Mouse (Mus musculus): Measurements from ENCODE around the gene Ago1. TPM values are rescaled to one million over a fixed set of nuclear protein-coding genes. Genes with fewer than 3 reads are reported as not detected.
A peak's percentile ranks its signal among the peaks of the same experiment; 100 is the strongest.

Ago1 gene
- polyA plus RNA-seq, 1 experiment from 2014 or later = 5.2 TPM

DNA sequence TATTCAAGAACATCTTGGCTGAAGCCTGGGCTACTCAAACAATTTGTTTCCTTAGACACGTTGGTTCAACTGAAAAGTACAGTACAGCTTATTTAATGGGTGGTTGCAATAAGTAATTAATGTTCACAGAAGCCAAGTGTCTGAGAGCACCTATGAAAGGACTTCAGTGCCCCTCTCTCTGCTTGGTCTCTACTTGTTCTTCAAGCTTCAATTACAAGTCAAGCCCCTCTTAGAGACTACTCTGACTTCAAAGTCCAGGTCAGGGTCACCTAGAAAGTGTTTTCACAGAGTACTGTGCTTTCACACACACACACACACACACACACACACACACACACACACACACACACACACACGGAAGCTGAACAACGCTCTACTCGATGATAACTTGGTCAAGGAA, 25.0 kb upstream of the Ago1 start:
- Histone ChIP-seq H3K9me3 (no peaks in the 10 kb centered on the region), H3K27ac (no peak overlapping the region), H3K9ac (no peak overlapping the region), H3K36me3 (no peaks in the 10 kb centered on the region), H3K4me3 (replicated peaks) (no peak overlapping the region), H3K4me1 (no peaks in the 10 kb centered on the region), H3K4me2 (no peak overlapping the region), H3K27me3 (replicated peaks) (no peaks in the 10 kb centered on the region)
- ATAC-seq (ENCODE audit: insufficient read depth, low FRiP score, low read depth) = no peak
- WGBS = 78% methylated on average over 4 of the region's 4 CpGs

DNA sequence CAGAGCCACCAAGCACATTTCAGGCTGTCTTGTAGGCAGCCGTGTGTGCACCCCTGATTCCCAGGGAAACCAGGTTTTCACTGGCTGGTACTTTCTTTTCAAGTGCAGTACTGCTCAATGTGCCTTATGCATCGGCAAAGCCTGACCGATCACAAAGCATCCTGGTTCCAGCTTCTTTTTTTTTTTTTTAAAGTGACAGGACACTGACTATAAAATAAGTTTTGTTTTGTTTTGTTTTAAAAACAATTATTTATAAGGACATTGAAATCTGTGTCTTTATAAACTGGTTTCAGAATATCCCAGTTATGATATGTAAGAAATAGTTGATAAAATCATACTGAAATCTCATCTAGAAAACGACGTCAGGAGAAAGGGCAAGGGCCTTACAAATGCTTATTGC, 23.6 kb upstream of the Ago1 start:
- no peak for ATAC-seq (ENCODE audit: insufficient read depth, low FRiP score, low read depth)
- Histone ChIP-seq H3K27me3 (replicated peaks) (no peaks in the 10 kb centered on the region), H3K4me3 (replicated peaks) (no peak overlapping the region), H3K36me3 (no peaks in the 10 kb centered on the region), H3K4me2 (no peak overlapping the region), H3K9me3 (no peaks in the 10 kb centered on the region), H3K9ac (no peak overlapping the region), H3K27ac (no peak overlapping the region), H3K4me1 (no peaks in the 10 kb centered on the region)
- 63% methylated on average over 5 of the region's 5 CpGs for WGBS

DNA sequence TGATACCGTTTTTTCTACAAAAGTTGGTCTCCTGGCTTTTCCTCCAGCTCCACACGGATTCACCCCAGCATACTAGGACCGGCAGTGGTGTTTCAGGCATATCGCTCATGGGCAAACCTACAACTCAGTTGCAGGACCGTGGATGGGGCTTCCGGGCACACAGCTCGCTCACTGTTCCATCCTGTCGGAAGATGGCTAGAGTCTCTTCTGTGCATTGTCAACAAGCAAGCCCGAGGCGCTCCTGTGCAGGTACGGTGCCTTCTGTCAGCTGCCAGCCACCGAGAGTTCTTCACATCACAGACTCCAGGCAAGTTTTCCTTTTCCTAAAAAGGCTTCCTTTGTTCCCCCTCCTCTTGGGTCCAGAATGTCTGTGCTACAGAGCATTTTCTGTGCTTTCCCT, 22.3 kb upstream of the Ago1 start:
- Histone ChIP-seq H3K27ac (no peak overlapping the region), H3K9ac (no peak overlapping the region), H3K4me2 (peak overlapping the region; percentile 5; the same call in 1 of the 2 replicates), H3K9me3 (no peaks in the 10 kb centered on the region), H3K27me3 (replicated peaks) (no peaks in the 10 kb centered on the region), H3K4me3 (replicated peaks) (no peak overlapping the region), H3K4me1 (no peaks in the 10 kb centered on the region), H3K36me3 (no peaks in the 10 kb centered on the region)
- WGBS = 69% methylated on average over 12 of the region's 12 CpGs
- no peak for ATAC-seq (ENCODE audit: insufficient read depth, low FRiP score, low read depth)

DNA sequence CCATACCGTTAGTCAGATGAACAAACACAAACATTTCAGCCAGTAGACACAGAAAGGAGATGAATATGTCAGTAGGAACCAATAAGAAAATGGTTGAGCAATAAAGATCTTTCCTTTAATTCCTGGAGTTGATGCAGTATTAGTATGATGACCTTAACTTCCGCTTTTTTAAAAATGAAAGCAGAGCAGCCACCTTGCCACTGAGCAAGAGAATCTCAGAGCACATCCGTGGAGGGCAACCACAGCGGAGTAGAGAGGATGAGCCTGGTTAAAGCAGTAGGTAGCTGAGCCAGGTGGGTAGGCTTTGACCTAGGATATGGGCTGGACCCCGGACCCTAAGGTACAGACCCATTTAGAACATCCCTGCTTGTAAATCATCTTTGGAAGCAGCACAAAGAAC, 21.4 kb upstream of the Ago1 start:
- no peak overlapping the region for H3K9ac ChIP-seq
- H3K9me3 ChIP-seq = no peaks in the 10 kb centered on the region
- no peak for ATAC-seq (ENCODE audit: insufficient read depth, low FRiP score, low read depth)
- H3K4me3 ChIP-seq (replicated peaks) = no peak overlapping the region
- H3K36me3 ChIP-seq = no peaks in the 10 kb centered on the region
- H3K4me2 ChIP-seq = no peak overlapping the region
- no peaks in the 10 kb centered on the region for H3K4me1 ChIP-seq
- H3K27me3 ChIP-seq (replicated peaks) = no peaks in the 10 kb centered on the region
- no peak overlapping the region for H3K27ac ChIP-seq
- WGBS = 84% methylated on average over 5 of the region's 5 CpGs

DNA sequence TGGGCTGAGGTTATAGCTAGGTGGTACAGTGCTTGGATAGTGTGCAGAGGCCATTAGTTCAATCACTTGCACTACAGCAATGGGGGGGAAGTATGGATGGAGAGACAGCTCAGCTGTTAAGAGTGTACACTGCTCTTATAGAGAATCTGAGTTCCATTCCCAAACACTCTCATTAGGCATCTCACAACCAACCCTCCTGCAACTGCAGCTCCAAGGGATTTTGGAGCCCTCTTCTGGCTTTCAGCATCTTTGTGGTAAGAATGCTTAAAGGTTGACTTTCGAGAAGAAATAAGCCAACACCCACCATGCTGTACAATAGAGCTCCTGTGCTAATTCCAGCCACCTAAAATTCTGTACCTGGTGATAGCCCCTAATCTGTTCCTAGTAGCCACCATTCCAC, 17.8 kb upstream of the Ago1 start:
- H3K36me3 ChIP-seq = no peaks in the 10 kb centered on the region
- no peak for ATAC-seq (ENCODE audit: insufficient read depth, low FRiP score, low read depth)
- H3K9me3 ChIP-seq = no peaks in the 10 kb centered on the region
- no peak overlapping the region for H3K27ac ChIP-seq
- no peaks in the 10 kb centered on the region for H3K27me3 ChIP-seq (replicated peaks)
- no peak overlapping the region for H3K4me3 ChIP-seq (replicated peaks)
- no peak overlapping the region for H3K4me2 ChIP-seq
- no peak overlapping the region for H3K9ac ChIP-seq
- WGBS = 71% methylated on average over 1 of the region's 1 CpGs
- H3K4me1 ChIP-seq = no peaks in the 10 kb centered on the region

DNA sequence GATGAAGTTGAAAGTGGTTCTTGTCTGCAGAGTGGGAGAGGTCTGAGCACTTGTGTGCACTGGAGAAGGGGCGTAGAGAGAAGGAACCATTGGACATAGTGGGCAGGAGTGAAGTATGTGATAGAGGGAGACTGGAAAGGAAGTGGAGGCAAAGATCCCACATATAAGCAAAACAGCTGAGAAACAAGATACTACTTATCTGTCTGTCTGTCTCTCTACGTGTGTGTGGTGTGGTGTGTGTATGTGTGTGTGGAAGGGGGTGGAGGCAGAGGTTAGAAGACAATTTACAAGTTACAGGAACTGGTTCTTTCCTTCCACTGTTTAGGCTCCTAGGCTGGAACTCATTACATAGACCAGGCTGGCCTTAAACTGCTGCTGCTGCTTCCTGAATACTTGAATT, 16.7 kb upstream of the Ago1 start:
- WGBS = 74% methylated on average over 2 of the region's 2 CpGs
- no peak overlapping the region for H3K27ac ChIP-seq
- H3K4me1 ChIP-seq = no peaks in the 10 kb centered on the region
- H3K9ac ChIP-seq = no peak overlapping the region
- H3K4me2 ChIP-seq = no peak overlapping the region
- H3K4me3 ChIP-seq (replicated peaks) = no peak overlapping the region
- no peak for ATAC-seq (ENCODE audit: insufficient read depth, low FRiP score, low read depth)
- H3K27me3 ChIP-seq (replicated peaks) = no peaks in the 10 kb centered on the region
- no peaks in the 10 kb centered on the region for H3K9me3 ChIP-seq
- H3K36me3 ChIP-seq = no peaks in the 10 kb centered on the region

DNA sequence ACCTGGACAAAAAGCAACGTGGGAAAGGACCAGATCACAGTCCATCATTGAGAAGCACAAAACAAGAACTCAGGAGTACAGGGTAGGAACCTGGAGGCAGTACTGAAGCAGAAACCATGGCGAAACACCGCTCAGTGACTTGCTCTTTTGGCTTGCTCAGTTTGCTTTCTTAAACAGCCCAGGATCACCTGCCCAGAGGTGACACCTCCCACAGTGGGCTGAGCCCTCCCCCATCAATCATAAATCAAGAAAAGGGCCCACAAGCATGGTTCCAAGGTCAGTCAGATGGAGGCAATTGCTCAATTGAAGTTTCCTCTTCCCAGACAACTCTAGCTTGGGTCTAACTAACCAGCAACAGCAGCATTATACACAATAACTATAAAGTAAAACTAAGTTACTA, 15.5 kb upstream of the Ago1 start:
- no peaks in the 10 kb centered on the region for H3K4me1 ChIP-seq
- H3K9me3 ChIP-seq = no peaks in the 10 kb centered on the region
- H3K4me3 ChIP-seq (replicated peaks) = no peak overlapping the region
- no peak overlapping the region for H3K9ac ChIP-seq
- ATAC-seq (ENCODE audit: insufficient read depth, low FRiP score, low read depth) = no peak
- H3K4me2 ChIP-seq = no peak overlapping the region
- no peaks in the 10 kb centered on the region for H3K36me3 ChIP-seq
- 82% methylated on average over 3 of the region's 3 CpGs for WGBS
- no peak overlapping the region for H3K27ac ChIP-seq
- no peaks in the 10 kb centered on the region for H3K27me3 ChIP-seq (replicated peaks)

DNA sequence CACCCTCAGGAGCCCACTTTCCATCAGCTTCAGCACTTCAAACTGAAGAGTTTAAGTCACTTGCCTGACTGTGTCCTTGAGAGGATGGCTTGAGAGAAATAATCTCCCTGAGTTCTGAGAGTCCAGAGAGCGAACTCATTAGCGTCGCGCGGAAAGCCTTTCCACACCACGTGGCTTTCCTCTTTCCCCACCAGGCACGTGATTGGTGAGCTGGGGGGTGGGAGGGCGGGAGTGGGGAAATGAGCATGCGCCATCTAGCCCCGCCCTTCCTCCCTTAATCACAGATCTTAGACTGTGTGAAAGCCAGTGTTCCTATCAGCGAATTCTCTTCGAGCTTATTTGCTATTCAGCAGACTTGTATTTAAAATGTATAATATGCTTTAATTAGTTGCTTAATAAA, 14.6 kb upstream of the Ago1 start:
- no peak for ATAC-seq (ENCODE audit: insufficient read depth, low FRiP score, low read depth)

DNA sequence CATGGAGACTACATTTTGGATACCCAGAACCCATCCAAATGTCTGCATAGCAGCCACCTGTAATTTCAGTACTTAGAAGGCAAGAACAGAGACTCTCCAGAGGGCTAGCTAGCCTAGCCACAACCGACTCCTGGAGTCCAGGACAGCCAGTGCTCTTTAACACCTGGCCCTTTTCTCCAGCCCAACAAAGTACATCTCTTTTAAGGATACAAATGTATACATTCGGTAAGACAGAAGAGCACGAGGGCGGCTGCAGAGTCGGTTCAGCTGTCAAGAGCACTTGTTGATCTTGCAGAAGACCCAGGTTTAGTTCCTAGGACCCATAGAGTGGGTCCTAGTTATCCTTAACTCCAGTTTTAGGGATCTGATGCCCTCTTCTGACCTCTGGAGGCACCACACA, 13.1 kb upstream of the Ago1 start:
- ATAC-seq (ENCODE audit: insufficient read depth, low FRiP score, low read depth) = no peak
- WGBS = 77% methylated on average over 5 of the region's 5 CpGs
- no peaks in the 10 kb centered on the region for H3K9me3 ChIP-seq
- H3K27me3 ChIP-seq (replicated peaks) = no peaks in the 10 kb centered on the region
- no peak overlapping the region for H3K27ac ChIP-seq
- no peak overlapping the region for H3K4me2 ChIP-seq
- H3K9ac ChIP-seq = no peak overlapping the region
- no peak overlapping the region for H3K4me3 ChIP-seq (replicated peaks)
- H3K4me1 ChIP-seq = no peaks in the 10 kb centered on the region
- no peaks in the 10 kb centered on the region for H3K36me3 ChIP-seq

More for the DNA sequence above, 14.6 kb upstream of the Ago1 start:
- H3K36me3 ChIP-seq = no peaks in the 10 kb centered on the region
- no peak overlapping the region for H3K4me2 ChIP-seq
- WGBS = 75% methylated on average over 12 of the region's 12 CpGs
- H3K4me3 ChIP-seq (replicated peaks) = no peak overlapping the region
- H3K9me3 ChIP-seq = no peaks in the 10 kb centered on the region
- no peak overlapping the region for H3K27ac ChIP-seq
- no peak overlapping the region for H3K9ac ChIP-seq
- no peaks in the 10 kb centered on the region for H3K27me3 ChIP-seq (replicated peaks)
- no peaks in the 10 kb centered on the region for H3K4me1 ChIP-seq

DNA sequence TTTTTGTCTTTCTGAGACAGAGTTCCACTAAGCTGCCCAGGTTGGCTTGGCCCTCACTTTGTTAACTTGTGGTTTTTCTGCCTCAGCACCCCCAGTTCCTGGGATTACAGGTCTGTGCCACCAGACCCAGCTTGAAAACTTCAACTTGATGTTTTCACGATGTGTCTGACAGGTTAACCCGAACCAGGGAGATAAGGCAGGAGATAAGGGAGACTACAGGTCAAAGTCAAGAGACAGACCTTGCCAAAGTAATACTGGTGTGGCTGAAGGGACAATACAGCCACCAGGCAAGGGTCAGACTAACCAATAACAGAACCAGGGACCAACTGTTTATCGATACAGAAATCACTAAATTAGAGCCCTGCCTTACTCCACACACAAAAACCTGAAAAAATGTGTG, 11.9 kb upstream of the Ago1 start:
- ATAC-seq (ENCODE audit: insufficient read depth, low FRiP score, low read depth) = no peak
- H3K9ac ChIP-seq = no peak overlapping the region
- WGBS = 48% methylated on average over 3 of the region's 3 CpGs
- H3K4me1 ChIP-seq = no peaks in the 10 kb centered on the region
- no peak overlapping the region for H3K4me2 ChIP-seq
- no peaks in the 10 kb centered on the region for H3K9me3 ChIP-seq
- no peak overlapping the region for H3K27ac ChIP-seq
- no peak overlapping the region for H3K4me3 ChIP-seq (replicated peaks)
- H3K36me3 ChIP-seq = no peaks in the 10 kb centered on the region
- no peaks in the 10 kb centered on the region for H3K27me3 ChIP-seq (replicated peaks)

DNA sequence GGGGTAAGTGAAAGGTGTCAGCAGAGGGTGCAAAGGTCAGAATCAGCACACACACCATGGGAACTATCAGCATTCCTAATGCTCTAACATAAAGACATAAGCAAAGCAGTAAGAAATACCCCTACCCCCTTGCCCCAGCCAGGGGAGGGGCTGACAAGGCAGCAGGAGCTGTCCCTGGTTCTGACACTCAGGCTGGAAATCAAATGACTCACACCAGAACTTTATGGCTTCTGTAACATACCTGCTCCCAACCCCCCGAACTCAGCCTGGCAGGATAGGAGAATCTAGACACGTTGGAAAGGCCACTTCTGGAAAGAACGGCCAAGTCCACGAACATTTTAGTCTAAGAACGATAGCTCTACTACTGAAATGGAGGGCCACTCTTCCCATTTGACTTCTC, 4.6 kb upstream of the Ago1 start:
- Histone ChIP-seq H3K4me3 (replicated peaks) (no peak overlapping the region), H3K9ac (no peak overlapping the region), H3K27ac (no peak overlapping the region), H3K4me2 (no peak overlapping the region), H3K36me3 (no peaks in the 10 kb centered on the region), H3K27me3 (replicated peaks) (no peaks in the 10 kb centered on the region), H3K4me1 (peaks cover 5% of the 10 kb centered on the region; the same call in 1 of the 2 replicates), H3K9me3 (no peaks in the 10 kb centered on the region)
- 42% methylated on average over 5 of the region's 5 CpGs for WGBS
- no peak for ATAC-seq (ENCODE audit: insufficient read depth, low FRiP score, low read depth)

DNA sequence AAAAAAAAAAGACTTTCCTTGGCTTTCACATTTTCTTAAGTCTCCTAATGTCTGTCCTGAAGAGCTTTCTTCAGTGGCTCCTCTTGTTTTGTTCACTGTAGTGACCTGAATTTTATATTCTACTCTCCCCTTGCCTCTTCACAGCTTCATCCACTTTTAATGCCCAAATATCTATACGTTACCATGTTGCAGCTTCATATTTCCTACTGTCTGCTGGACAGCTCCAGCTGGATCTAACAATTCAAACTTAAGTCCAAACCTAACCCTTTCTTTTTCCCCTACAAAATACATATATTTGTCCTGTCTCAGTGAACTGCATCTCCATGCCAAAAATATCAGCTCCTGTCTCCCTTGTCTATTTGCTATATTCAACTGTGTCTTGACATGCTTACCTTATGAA, 951 bp upstream of the Ago1 start:
- WGBS = 37% methylated on average over 1 of the region's 1 CpGs
- Histone ChIP-seq H3K36me3 (no peaks in the 10 kb centered on the region), H3K4me2 (no peak overlapping the region), H3K4me1 (peaks cover 32% of the 10 kb centered on the region), H3K4me3 (replicated peaks) (no peak overlapping the region), H3K27ac (no peak overlapping the region), H3K9ac (no peak overlapping the region), H3K9me3 (no peaks in the 10 kb centered on the region), H3K27me3 (replicated peaks) (no peaks in the 10 kb centered on the region)
- no peak for ATAC-seq (ENCODE audit: insufficient read depth, low FRiP score, low read depth)

DNA sequence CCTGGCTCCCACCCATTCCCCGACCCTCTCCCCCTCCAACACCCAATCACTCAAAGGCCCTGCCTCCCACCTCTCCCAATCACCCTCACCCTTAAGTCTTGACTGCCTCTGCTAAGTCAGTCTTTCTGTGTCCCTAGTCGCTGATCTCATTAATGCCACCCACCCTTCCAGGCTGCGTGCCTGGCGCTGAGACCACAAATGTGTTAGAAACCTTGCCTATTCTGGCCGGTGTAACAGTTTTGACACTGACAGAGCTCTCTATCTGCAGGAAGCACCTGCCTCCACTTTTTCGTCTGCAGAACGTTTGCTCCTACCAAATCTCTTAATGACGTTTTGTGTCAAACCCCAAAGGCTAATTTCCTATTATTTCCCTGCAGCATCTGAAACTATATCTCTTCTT, 542 bp upstream of the Ago1 start:
- H3K4me1 ChIP-seq = peaks cover 32% of the 10 kb centered on the region
- no peaks in the 10 kb centered on the region for H3K36me3 ChIP-seq
- H3K4me2 ChIP-seq = peak overlapping the region; percentile 78
- no peak; the same call in 1 of the 2 replicates for ATAC-seq (ENCODE audit: insufficient read depth, low FRiP score, low read depth)
- peak overlapping the region; percentile 44; the same call in 1 of the 2 replicates for H3K27ac ChIP-seq
- H3K9me3 ChIP-seq = no peaks in the 10 kb centered on the region
- 6% methylated on average over 8 of the region's 8 CpGs for WGBS
- no peaks in the 10 kb centered on the region for H3K27me3 ChIP-seq (replicated peaks)
- H3K9ac ChIP-seq = no peak overlapping the region
- H3K4me3 ChIP-seq (replicated peaks) = peak overlapping the region; percentile 99

All from stomach, embryonic 15.5 days (tissue).